Comparison of ENCODE assay signal across 13 mouse cellular contexts in genomic region chr4:132804331-132804730, GRCm38 (mm10). TPM values are rescaled to one million over a fixed set of nuclear protein-coding genes. Genes with fewer than 3 reads are reported as not detected.
DNase-seq lines count a peak whose midpoint lies in the region; ATAC-seq and TF ChIP-seq lines count a peak whose summit lies in the region.
"Had no signal": no experiment of that assay in that cellular context is flagged by ENCODE, and none has a peak within 500 bp of the region (broad histone marks: within the 10 kb centered on the region; RNA-seq: fewer than 3 reads in every experiment).

No protein-coding gene starts in this region.

- 14% methylated on average over 6 of the region's 6 CpGs for WGBS in spleen, adult 2 months
- WGBS in midbrain, embryonic 13.5 days, result 93% methylated on average over 6 of the region's 6 CpGs

- H3K27me3 ChIP-seq in spleen, adult 2 months (ENCODE audit: control insufficient read depth, insufficient read depth, low read length), result no peaks in the 10 kb centered on the region
- no peaks in the 10 kb centered on the region for H3K27me3 ChIP-seq in midbrain, embryonic 13.5 days
- H3K27me3 ChIP-seq: kidney, embryonic 15.5 days; limb, embryonic 15.5 days had no signal

- H3K4me3 ChIP-seq in spleen, adult 2 months (ENCODE audit: extremely low read depth, insufficient read depth, insufficient read length), result no peak overlapping the region
- no peak overlapping the region for H3K4me3 ChIP-seq in midbrain, embryonic 13.5 days (replicated peaks)
- H3K4me3 ChIP-seq: kidney, embryonic 15.5 days; left cerebral cortex, adult 2 months; limb, embryonic 15.5 days; midbrain, embryonic 10.5 days had no signal

- ATAC-seq in midbrain, embryonic 13.5 days, result no peak
- ATAC-seq: hindbrain, embryonic 16.5 days had no signal

- no peaks in the 10 kb centered on the region for H3K36me3 ChIP-seq in spleen, adult 2 months (ENCODE audit: control insufficient read depth, insufficient read depth, low read length)
- no peaks in the 10 kb centered on the region for H3K36me3 ChIP-seq in midbrain, embryonic 13.5 days
- H3K36me3 ChIP-seq: kidney, embryonic 15.5 days; limb, embryonic 15.5 days; midbrain, embryonic 10.5 days had no signal

- H3K27ac ChIP-seq in spleen, adult 2 months (ENCODE audit: insufficient read depth, low read length), result peak overlapping the region; percentile 90; the same call in 1 of the 2 replicates
- H3K27ac ChIP-seq in midbrain, embryonic 13.5 days, result no peak overlapping the region
- H3K27ac ChIP-seq: kidney, embryonic 15.5 days; left cerebral cortex, adult 2 months; limb, embryonic 15.5 days; midbrain, embryonic 10.5 days had no signal

- peaks cover 39% of the 10 kb centered on the region for H3K4me1 ChIP-seq in spleen, adult 2 months (ENCODE audit: control insufficient read depth, insufficient read depth, insufficient read length)
- no peaks in the 10 kb centered on the region for H3K4me1 ChIP-seq in midbrain, embryonic 13.5 days (replicated peaks)
- H3K4me1 ChIP-seq: kidney, embryonic 15.5 days; limb, embryonic 15.5 days; midbrain, embryonic 10.5 days had no signal

- H3K4me2 ChIP-seq in midbrain, embryonic 13.5 days (replicated peaks), result no peak overlapping the region
- H3K4me2 ChIP-seq: kidney, embryonic 15.5 days; limb, embryonic 15.5 days had no signal

- DNase-seq in spleen, adult 2 months (ENCODE audit: low read depth in 1 of 2, low spot score in 2 of 2), result peak; percentile 47 to 66
- no peak for DNase-seq in spleen, adult 12 weeks (ENCODE audit: low spot score)
- DNase-seq in MEL-GATA-1-ER (ENCODE audit: extremely low read depth, low read depth), result peak; percentile 85
- DNase-seq in lung, postnatal 25 days (ENCODE audit: low spot score), result peak; percentile 56
- peak; percentile 41 to 66 for DNase-seq in spleen, postnatal 4 days (ENCODE audit: low spot score in 2 of 2)
- no peak for DNase-seq in left cerebral cortex, postnatal 4 days
- DNase-seq: cerebellum, adult 11-12 months had no signal

- intact Hi-C loops in left cerebral cortex, postnatal 4 days (cut with DNase I), result no loop called here

- TF ChIP-seq POLR2A in spleen, adult 2 months (IDR thresholded peaks at IDR 0.05; ENCODE audit: low read depth, low read length), result no peak; the same call in 1 of the 2 replicates

- no peak for TF ChIP-seq CTCF in spleen, adult 2 months (IDR thresholded peaks at IDR 0.05; ENCODE audit: extremely low read depth, insufficient read depth, insufficient read length, insufficient replicate concordance)

- H3K9ac ChIP-seq in midbrain, embryonic 13.5 days (replicated peaks), result no peak overlapping the region
- H3K9ac ChIP-seq: kidney, embryonic 15.5 days; limb, embryonic 15.5 days had no signal

- H3K9me3 ChIP-seq in midbrain, embryonic 13.5 days, result no peaks in the 10 kb centered on the region
- H3K9me3 ChIP-seq: kidney, embryonic 15.5 days; limb, embryonic 15.5 days; midbrain, embryonic 10.5 days had no signal

RNA-seq across cellular contexts. Expression of gene Themis2, which starts 8.1 kb away (rescaled TPM):
- polyA plus RNA-seq in spleen, adult 2 months (2012; rRNA removed), result 55.0 and 68.8 TPM in 2 replicates
- 0.46 and 0.67 TPM in 2 replicates for polyA plus RNA-seq in midbrain, embryonic 13.5 days (2015; fragmentation: Nextera tagmentation; extraction: Ambion mirVana)
- under 1 TPM; 0.52 to 0.81 TPM for total RNA-seq in left cerebral cortex, postnatal 4 days (2021)

RNA-seq across cellular contexts. Expression of gene Rpa2, which starts 36.2 kb away (rescaled TPM):
- 15.4 and 19.9 TPM in 2 replicates for polyA plus RNA-seq in spleen, adult 2 months (2012; rRNA removed)
- 58.2 and 58.6 TPM in 2 replicates for polyA plus RNA-seq in midbrain, embryonic 13.5 days (2015; fragmentation: Nextera tagmentation; extraction: Ambion mirVana)
- total RNA-seq in left cerebral cortex, postnatal 4 days (2021), result 10 to 100 TPM; 15.4 to 16.0 TPM

RNA-seq across cellular contexts. Expression of gene Ppp1r8, which starts 38.6 kb away (rescaled TPM):
- 21.3 and 25.0 TPM in 2 replicates for polyA plus RNA-seq in spleen, adult 2 months (2012; rRNA removed)
- polyA plus RNA-seq in midbrain, embryonic 13.5 days (2015; fragmentation: Nextera tagmentation; extraction: Ambion mirVana), result 59.8 and 60.4 TPM in 2 replicates
- 10 to 100 TPM; 47.5 to 55.0 TPM for total RNA-seq in left cerebral cortex, postnatal 4 days (2021)

RNA-seq across cellular contexts. Expression of gene Smpdl3b, which starts 47.3 kb away (rescaled TPM):
- polyA plus RNA-seq in spleen, adult 2 months (2012; rRNA removed), result 1.5 and 4.2 TPM in 2 replicates
- polyA plus RNA-seq in midbrain, embryonic 13.5 days (2015; fragmentation: Nextera tagmentation; extraction: Ambion mirVana), result 0.61 and 0.82 TPM in 2 replicates
- 1 to 10 TPM in 1 of 2 experiments, under 1 TPM in 1; 0.97 to 1.2 TPM for total RNA-seq in left cerebral cortex, postnatal 4 days (2021)

Comparison
In these comparisons a context has a peak if more than half of its experiments do, and no peak if none do; other contexts are left out.
1. DNase-seq: peak in spleen, adult 2 months (2 of 2), MEL-GATA-1-ER (single experiment), lung, postnatal 25 days (single experiment) and spleen, postnatal 4 days (2 of 2); none in spleen, adult 12 weeks (single experiment) and left cerebral cortex, postnatal 4 days (single experiment).
2. RNA of gene Themis2, which starts 8.1 kb away (polyA plus RNA-seq): 55.0 to 68.8 TPM in spleen, adult 2 months; 0.46 to 0.67 TPM in midbrain, embryonic 13.5 days; every median in the first group is over 10 times any median in the second.